Mouse (Mus musculus) ES-E14 (cell line): Measurements from ENCODE around the gene B4galnt3. TPM values are rescaled to one million over a fixed set of nuclear protein-coding genes. Genes with fewer than 3 reads are reported as not detected.

ENCODE experiments used
- DNase-seq: peaks from one replicate; pipeline ENCODE4 v3.0.0-alpha.2; 2013; ENCODE audit warnings: low read depth, low spot score
- H3K27ac ChIP-seq: 2 replicates; pipeline ENCODE4 v1.5.1; 2012; ENCODE audit warnings: low read depth, mild to moderate bottlenecking, low read length, moderate library complexity, mixed read lengths; ENCODE audit not compliant: poor library complexity, insufficient read depth, severe bottlenecking
- H3K36me3 ChIP-seq: 2 replicates; pipeline ENCODE4 v1.6.1; 2012; ENCODE audit warnings: mild to moderate bottlenecking, low read length, moderate library complexity, mixed read lengths; ENCODE audit not compliant: control insufficient read depth, poor library complexity, insufficient read depth, severe bottlenecking
- H3K4me1 ChIP-seq, 2 experiments: fragments of 150-350 bp in 1 of 2; sonication (generic) in 1 of 2; 2 replicates each; pipeline ENCODE4 v1.6.1; 2012; ENCODE audit warnings: low read length in 2 of 2, mild to moderate bottlenecking in 1 of 2, mixed read lengths in 1 of 2; ENCODE audit not compliant: control insufficient read depth in 2 of 2, insufficient read depth in 2 of 2, poor library complexity in 1 of 2
- H3K4me3 ChIP-seq, 2 experiments: fragments of 150-350 bp in 1 of 2; sonication (generic) in 1 of 2; 2 replicates each; pipeline ENCODE4 v1.5.1; 2012; ENCODE audit warnings: low read length in 2 of 2, low read depth in 1 of 2, mild to moderate bottlenecking in 1 of 2, mixed read lengths in 1 of 2; ENCODE audit not compliant: insufficient read depth in 1 of 2, poor library complexity in 1 of 2, severe bottlenecking in 1 of 2
- H3K9ac ChIP-seq: 2 replicates; pipeline ENCODE4 v1.6.1; 2012; ENCODE audit warnings: low read depth, mild to moderate bottlenecking, low read length, mixed read lengths; ENCODE audit not compliant: poor library complexity, insufficient read depth, severe bottlenecking
- H3K9me3 ChIP-seq: fragments of 150-350 bp; sonication (generic); 2 replicates; pipeline ENCODE4 v1.6.1; 2012; ENCODE audit warnings: low read depth, mild to moderate bottlenecking, low read length; ENCODE audit not compliant: control insufficient read depth, insufficient read depth
- CHD2 ChIP-seq: IDR thresholded peaks from 2 replicates; pipeline ENCODE4 v1.6.1; 2014; ENCODE audit warnings: mild to moderate bottlenecking, low read depth, low read length, inconsistent platforms
- HCFC1 ChIP-seq: IDR thresholded peaks from 2 replicates; pipeline ENCODE4 v1.6.1; 2012; ENCODE audit warnings: low read length, inconsistent platforms, borderline replicate concordance; ENCODE audit not compliant: insufficient read depth
- MAFK ChIP-seq: IDR thresholded peaks from 2 replicates; pipeline ENCODE4 v1.6.1; 2014; ENCODE audit warnings: mild to moderate bottlenecking, low read depth, low read length, inconsistent platforms; ENCODE audit not compliant: insufficient read depth
- ZC3H11A ChIP-seq: IDR thresholded peaks from 2 replicates; pipeline ENCODE4 v1.6.1; 2012; ENCODE audit warnings: low read depth, mild to moderate bottlenecking, inconsistent platforms, low read length, borderline replicate concordance
- ZNF384 ChIP-seq: IDR thresholded peaks from 2 replicates; pipeline ENCODE4 v1.6.1; 2012; ENCODE audit warnings: low read depth, low read length, inconsistent platforms
- in situ Hi-C, 2 experiments: fragments of 600-800 bp; cut with MboI; formaldehyde crosslinking; loops; one replicate each; pipeline ENCODE4 v1.15.1; 2025; ENCODE audit warnings: low sequenced_read_pairs in 2 of 2, inconsistent platforms in 1 of 2; ENCODE audit not compliant: unreplicated experiment in 2 of 2
- total RNA-seq: library from RNA; depleted of rRNA; stranded (reverse); fragments of 300-350 nt; gene quantifications from 2 replicates; pipeline ENCODE4 v1.2.3, GENCODE M21; 2012

B4galnt3 gene
- total RNA-seq, 1 experiment, result 34.1 TPM

GRCm38 (mm10) chr6:120179044-120179755 is 115.2 kb downstream of the B4galnt3 start:
- Histone ChIP-seq H3K36me3 (no peaks in the 10 kb centered on the region), H3K4me1 (peaks cover 0 to 16% of the 10 kb centered on the region in 2 experiments; a peak in 2 of 4 replicates), H3K4me3 (no peak overlapping the region), H3K27ac (no peak overlapping the region), H3K9ac (no peak overlapping the region), H3K9me3 (no peaks in the 10 kb centered on the region)
- no peak for TF ChIP-seq ZC3H11A
- in situ Hi-C loops, result loop anchor here in 1 of 2 experiments (25.0 kb wide), 1 partner anchor 692 kb away; the partner anchor contains the start of gene Fbxl14
- DNase-seq, result no peak

- H3K9me3 ChIP-seq, result no peaks in the 10 kb centered on the region; the same call in 1 of the 2 replicates
- H3K4me1 ChIP-seq, result peaks cover 1 to 6% of the 10 kb centered on the region in 2 experiments; a peak in 1 of 4 replicates
- no peaks in the 10 kb centered on the region for H3K36me3 ChIP-seq
- no peak overlapping the region for H3K4me3 ChIP-seq
- no peak for TF ChIP-seq CHD2
- H3K9ac ChIP-seq, result no peak overlapping the region
- in situ Hi-C loops, result loop anchor here in 1 of 2 experiments (25.0 kb wide), 1 partner anchor 688 kb away; the partner anchor contains the start of gene Fbxl14
- H3K27ac ChIP-seq, result no peak overlapping the region
- no peak for DNase-seq
Observed at GRCm38 (mm10) chr6:120175650-120176049, 118.7 kb downstream of the B4galnt3 start.

DNA sequence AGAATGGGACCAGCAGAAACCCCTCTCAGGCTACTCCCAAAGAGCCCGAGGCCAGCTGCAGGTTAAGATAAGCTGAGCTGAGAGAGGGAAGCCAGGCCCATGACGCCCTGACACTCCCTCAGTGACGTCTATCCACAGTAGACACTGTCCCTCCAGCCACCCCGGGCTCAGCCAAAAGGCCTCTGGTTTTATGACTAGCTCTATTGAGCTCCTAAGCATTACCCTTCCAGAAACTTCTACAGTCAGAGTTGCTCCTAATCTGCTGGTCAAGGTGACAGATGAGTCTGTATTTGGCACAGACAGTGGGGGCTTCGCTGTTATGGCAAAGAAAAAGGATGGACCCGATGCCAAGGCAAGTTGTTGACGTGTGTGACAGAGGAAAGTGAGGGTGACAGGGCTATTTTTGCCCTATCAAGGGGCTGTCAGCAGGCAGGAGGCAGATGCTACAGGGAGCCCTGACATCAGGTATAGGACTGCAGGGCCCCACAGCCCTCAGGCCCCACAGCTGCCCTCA is 119.7 kb downstream of the B4galnt3 start:
- in situ Hi-C loops, result loop anchor here in 1 of 2 experiments (25.0 kb wide), 1 partner anchor 687 kb away; the partner anchor contains the start of gene Fbxl14

GRCm38 (mm10) chr6:120174028-120174601 is 120.2 kb downstream of the B4galnt3 start:
- H3K4me1 ChIP-seq, result peaks cover 0 to 1% of the 10 kb centered on the region in 2 experiments; a peak in 1 of 4 replicates
- H3K4me3 ChIP-seq, result no peak overlapping the region
- H3K9me3 ChIP-seq, result no peaks in the 10 kb centered on the region; the same call in 1 of the 2 replicates
- DNase-seq, result no peak
- H3K36me3 ChIP-seq, result no peaks in the 10 kb centered on the region
- no peak for TF ChIP-seq ZNF384
- TF ChIP-seq MAFK, result no peak
- TF ChIP-seq HCFC1, result no peak
- TF ChIP-seq ZC3H11A, result no peak
- no peak for TF ChIP-seq CHD2
- H3K9ac ChIP-seq, result no peak overlapping the region
- no peak overlapping the region for H3K27ac ChIP-seq
- in situ Hi-C loops, result no loop called here

More for the DNA sequence above, 119.7 kb downstream of the B4galnt3 start:
- no peak for DNase-seq
- Histone ChIP-seq H3K27ac (no peak overlapping the region), H3K4me1 (peaks cover 0 to 1% of the 10 kb centered on the region in 2 experiments; a peak in 1 of 4 replicates), H3K9ac (no peak overlapping the region), H3K9me3 (no peaks in the 10 kb centered on the region; the same call in 1 of the 2 replicates), H3K36me3 (no peaks in the 10 kb centered on the region), H3K4me3 (no peak overlapping the region)
- no peak for TF ChIP-seq ZC3H11A
- no peak for TF ChIP-seq MAFK
- no peak for TF ChIP-seq ZNF384
- no peak for TF ChIP-seq HCFC1
- no peak for TF ChIP-seq CHD2
